Mouse (Mus musculus) urinary bladder, adult 2 months (tissue): ENCODE measurements around the gene Itsn1. TPM values are rescaled to one million over a fixed set of nuclear protein-coding genes. Genes with fewer than 3 reads are reported as not detected.

Experiments
- DNase-seq: peaks from one replicate; pipeline ENCODE4 v3.0.0; 2022; ENCODE audit warnings: low spot score
- polyA plus RNA-seq: library from polyadenylated mRNA; depleted of rRNA; stranded (reverse); fragments of >200 nt; gene quantifications from 2 replicates; pipeline ENCODE4 v1.2.3, GENCODE M21; 2012

The Itsn1 gene
- polyA plus RNA-seq, 1 experiment = 26.0 TPM

GRCm38 (mm10) chr16:91730446-91730845 is 1.4 kb downstream of the Itsn1 start:
- DNase-seq = no peak

DNA sequence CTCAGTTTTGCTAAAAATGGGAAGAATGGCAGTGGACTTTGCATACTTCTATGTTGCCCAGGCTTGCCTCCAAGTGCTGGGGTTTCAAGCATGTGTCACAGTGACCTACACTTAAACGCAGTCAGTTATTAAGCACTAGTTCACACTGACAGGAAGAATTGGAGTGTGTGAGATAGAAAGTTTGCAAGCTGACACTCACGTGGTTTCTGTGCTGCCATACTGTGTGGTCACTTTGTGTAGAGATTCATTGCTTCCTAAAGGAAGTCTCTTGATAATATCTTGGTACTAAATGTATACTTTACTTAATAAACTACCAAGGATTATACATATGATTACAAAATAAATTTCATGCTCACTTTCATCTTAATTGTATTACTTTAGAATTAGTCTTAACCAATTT is 3.7 kb downstream of the Itsn1 start:
- no peak for DNase-seq

DNA sequence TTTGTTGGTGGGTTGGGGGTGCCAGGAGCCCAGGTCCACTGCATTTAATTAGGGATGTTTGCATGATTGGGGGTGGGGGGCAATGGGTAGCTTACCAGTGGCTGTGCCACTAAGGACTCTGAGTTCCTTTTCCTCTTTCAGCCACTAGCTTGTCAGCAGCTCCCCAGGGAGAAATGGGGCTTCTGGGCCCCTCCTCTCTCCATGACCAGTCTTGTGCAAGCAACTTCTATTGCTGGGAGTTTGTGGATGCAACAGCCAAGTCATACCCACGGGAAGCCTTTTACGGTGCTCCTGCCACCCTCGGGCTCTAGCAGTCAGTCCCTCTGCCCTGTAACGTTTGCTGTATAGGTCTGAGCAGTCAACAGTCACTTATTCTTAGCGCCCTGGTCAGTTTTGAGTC is 5.7 kb downstream of the Itsn1 start:
- DNase-seq = peak; percentile 31

GRCm38 (mm10) chr16:91736046-91736816 is 7.2 kb downstream of the Itsn1 start:
- no peak for DNase-seq

- no peak for DNase-seq
Observed at GRCm38 (mm10) chr16:91738505-91738904, 9.4 kb downstream of the Itsn1 start.

DNA sequence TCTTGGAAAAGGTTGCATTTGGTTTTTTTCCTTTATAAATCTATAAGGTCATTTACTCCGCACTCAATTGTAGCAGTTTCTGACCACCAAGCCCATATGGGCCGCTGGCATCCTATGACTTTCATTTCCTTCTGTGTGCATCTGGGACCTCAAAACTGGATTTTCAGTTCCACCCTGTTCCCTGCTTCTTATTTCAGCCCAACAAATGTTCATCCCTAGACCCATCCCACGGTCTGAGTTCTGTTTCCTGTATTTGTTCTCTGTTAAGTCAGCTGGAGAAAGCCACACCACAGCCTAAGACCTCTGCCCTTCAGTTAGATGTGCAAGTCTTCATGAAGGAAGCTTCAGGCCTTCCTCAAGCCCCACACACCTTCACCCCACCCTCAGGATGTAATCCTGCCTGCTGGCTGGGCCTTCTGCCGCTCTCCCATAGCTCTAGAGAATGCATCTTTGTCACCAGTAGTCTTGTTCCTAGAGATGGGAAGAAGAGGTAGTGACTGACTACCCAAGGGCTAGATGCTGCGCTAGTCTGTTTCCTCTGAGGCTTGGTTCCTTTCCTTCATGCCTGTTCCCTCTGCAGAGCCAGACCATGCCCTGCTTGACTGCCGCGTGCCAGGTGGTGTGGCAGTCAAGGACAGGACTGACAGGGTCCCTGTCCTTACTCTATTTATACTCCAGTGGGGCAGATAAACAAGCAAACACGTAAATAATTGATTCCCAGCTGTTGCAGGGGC is 11.3 kb downstream of the Itsn1 start:
- no peak for DNase-seq

DNA sequence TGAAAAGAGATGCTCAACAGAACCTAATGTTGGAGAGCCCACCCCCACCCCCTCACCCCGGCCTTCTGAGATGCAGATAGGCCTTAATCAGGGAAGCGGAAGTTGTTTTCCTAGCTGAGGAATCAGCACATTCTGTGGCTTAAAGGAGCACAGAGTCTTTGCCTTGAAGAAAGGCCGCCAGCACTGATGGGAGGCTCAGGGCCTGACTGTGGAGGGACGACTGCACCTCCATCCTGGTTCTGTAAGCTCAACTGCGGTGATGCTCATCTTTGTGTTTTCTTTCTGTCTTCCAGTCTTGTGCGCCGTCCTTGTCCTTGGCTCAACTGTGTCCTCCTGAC is 11.8 kb downstream of the Itsn1 start:
- DNase-seq = no peak

GRCm38 (mm10) chr16:91743055-91743454 is 14.0 kb downstream of the Itsn1 start:
- no peak for DNase-seq

- DNase-seq = no peak
Observed at GRCm38 (mm10) chr16:91746101-91746950, 17.2 kb downstream of the Itsn1 start.

- DNase-seq = no peak
Observed at GRCm38 (mm10) chr16:91747567-91747966, 18.5 kb downstream of the Itsn1 start.

GRCm38 (mm10) chr16:91751644-91752385 is 22.7 kb downstream of the Itsn1 start:
- no peak for DNase-seq

GRCm38 (mm10) chr16:91753611-91754010 is 24.5 kb downstream of the Itsn1 start:
- DNase-seq = no peak

- DNase-seq = no peak
Observed at GRCm38 (mm10) chr16:91754957-91755356, 25.9 kb downstream of the Itsn1 start.

DNA sequence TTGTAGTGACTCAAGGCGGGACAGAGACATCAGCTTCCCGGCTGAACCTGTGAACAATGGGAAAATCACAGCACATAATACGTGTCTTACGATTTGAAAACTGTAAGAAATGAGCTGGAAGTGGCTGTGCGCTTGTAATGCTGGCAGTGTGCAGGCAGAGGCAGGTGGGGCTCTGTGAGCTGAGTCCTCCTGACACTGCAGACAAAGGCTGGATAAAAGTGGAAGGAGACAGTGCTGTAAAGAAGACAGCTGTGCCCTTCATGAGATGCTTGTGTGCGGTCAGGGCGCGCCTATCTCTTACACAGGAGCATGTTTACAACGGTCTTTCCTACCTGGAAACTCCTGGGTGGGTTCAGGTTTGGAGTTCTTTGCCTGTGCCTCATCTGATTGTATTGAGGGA is 32.1 kb downstream of the Itsn1 start:
- no peak for DNase-seq

GRCm38 (mm10) chr16:91761761-91762160 is 32.7 kb downstream of the Itsn1 start:
- no peak for DNase-seq

DNA sequence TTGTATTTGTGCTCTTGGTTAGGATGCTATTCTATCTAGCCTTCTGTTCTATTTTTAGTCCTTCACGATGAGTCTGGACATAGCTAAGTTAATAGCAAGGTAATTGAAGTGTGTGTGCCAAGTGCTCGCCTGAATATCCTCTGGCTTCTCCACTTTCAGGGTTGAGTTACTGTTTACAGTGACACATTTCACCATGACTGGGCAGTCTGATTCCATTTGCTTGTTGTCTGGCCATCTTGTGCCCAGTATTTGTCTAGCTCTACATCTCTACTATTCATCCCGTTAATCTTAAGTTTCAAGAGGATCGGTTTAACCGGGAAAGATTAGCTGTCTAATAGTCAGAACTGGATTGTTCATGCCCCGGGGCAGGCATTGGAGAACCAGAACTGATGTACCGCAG is 33.4 kb downstream of the Itsn1 start:
- DNase-seq = no peak

DNA sequence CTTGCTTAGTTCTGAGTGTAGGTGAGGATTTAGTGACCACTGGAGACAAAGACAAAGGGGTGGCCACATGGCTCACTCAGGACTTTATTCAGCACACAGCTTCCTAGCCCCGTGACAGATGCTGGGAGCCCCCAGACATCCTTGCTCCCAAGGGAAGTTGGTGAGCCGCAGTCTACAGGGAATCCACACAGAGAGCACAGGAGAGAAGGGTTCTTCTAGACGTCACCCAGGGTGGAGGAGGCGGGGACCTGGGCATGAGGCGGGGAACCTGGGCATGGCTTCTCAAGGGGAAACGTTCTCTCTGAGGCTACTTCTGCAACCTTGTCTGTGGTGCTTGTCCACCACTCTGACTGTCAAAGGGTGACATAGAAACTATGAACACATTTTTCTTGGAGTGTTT is 34.9 kb downstream of the Itsn1 start:
- DNase-seq = no peak

GRCm38 (mm10) chr16:91764414-91764813 is 35.3 kb downstream of the Itsn1 start:
- no peak for DNase-seq

DNA sequence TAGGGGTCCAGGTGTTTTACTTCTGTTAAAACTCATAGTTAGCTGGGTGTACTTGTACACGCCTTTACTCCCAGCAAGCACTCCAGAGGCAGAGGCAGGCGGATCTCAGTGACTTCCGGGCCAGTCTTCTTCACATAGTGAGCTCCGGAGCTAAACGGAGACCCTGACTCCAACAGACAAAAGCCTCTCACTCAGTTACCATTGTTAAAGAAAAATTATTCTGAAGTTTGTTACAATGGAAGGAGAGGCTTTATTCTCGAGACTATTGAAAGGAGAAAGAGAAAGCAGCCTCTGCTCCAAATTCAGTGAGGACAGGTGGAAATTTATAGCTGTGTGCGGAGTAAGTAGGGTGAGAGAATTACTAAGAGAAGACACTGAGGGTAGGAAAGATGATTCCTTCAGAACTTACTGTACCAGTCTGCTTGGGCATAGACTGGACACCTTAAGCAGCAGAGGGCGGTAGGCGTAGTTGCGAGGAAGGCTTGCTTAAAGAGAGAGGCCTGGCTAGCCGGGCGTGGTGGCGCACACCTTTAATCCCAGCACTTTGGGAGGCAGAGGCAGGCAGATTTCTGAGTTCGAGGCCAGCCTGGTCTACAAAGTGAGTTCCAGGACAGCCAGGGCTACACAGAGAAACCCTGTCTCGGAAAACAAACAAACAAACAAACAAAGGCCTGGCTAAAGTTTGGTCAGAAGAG is 36.2 kb downstream of the Itsn1 start:
- no peak for DNase-seq

- no peak for DNase-seq
Observed at GRCm38 (mm10) chr16:91765816-91766210, 36.7 kb downstream of the Itsn1 start.

DNA sequence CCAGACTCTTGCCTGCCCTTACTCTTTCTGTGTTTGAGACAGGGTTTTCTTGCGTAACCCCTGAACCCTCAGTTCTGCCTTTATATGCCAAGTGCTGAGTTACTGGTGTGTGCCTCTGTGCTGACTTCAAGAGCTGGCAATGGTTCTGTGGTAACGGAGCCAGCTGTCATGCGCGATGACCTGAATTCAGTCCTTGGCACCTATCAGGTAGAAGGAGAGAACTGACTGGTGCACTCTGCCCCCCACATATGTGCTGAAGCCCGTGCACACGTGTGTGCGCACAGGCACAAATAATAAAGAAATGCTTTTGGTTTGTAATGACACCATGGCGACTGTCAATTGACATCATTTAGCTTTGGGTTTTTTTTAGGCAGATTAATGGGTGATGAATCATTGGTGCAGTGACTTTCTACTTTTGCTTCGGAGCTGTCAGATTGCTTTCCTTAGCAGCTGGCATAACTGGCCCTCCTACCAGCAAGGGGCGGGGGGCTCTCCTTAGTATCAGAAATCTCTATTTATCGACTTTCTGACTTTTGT is 38.2 kb downstream of the Itsn1 start:
- DNase-seq = no peak
